Mouse (Mus musculus): ENCODE measurements around the gene Sfxn5.

GRCm38 (mm10) chr6:85249821-85250220 lies 83.4 kb downstream of the Sfxn5 start:
- TF ChIP-seq CTCF (conservative IDR thresholded peaks at IDR 0.05; ENCODE audit: insufficient read depth, insufficient read length, low read depth, low read length) (no peak), POLR2A (IDR thresholded peaks at IDR 0.05; ENCODE audit: low read depth, low read length) (no peak)
